Mouse (Mus musculus) hindbrain, embryonic 15.5 days (tissue): ENCODE measurements around the gene Dscam. TPM values are rescaled to one million over a fixed set of nuclear protein-coding genes. Genes with fewer than 3 reads are reported as not detected.

ENCODE experiments used
- ATAC-seq: fragments of 200-750 bp; cut with Nextera tagmentation; 2 replicates; pipeline ENCODE4 v1.8.0; 2017; ENCODE audit warnings: low read depth, moderate number of reproducible peaks, moderate TSS enrichment; ENCODE audit not compliant: low FRiP score
- H3K27ac ChIP-seq: fragments of 300-500 bp; sonication (generic); replicated peaks from 2 replicates; pipeline ENCODE4 v1.5.1; 2015; ENCODE audit warnings: mild to moderate bottlenecking, inconsistent platforms
- H3K27me3 ChIP-seq: fragments of 300-500 bp; sonication (generic); 2 replicates; pipeline ENCODE4 v1.6.1; 2015; ENCODE audit warnings: control low read depth, inconsistent platforms
- H3K36me3 ChIP-seq: fragments of 300-500 bp; sonication (generic); 2 replicates; pipeline ENCODE4 v1.6.1; 2015; ENCODE audit warnings: control low read depth, inconsistent platforms
- H3K4me1 ChIP-seq: fragments of 300-500 bp; sonication (generic); replicated peaks from 2 replicates; pipeline ENCODE4 v1.6.1; 2015; ENCODE audit warnings: control low read depth, inconsistent platforms
- H3K4me2 ChIP-seq: fragments of 300-500 bp; sonication (generic); 2 replicates; pipeline ENCODE4 v1.6.1; 2015; ENCODE audit warnings: moderate library complexity, mild to moderate bottlenecking, inconsistent platforms
- H3K4me3 ChIP-seq: fragments of 300-500 bp; sonication (generic); 2 replicates; pipeline ENCODE4 v1.5.1; 2015; ENCODE audit warnings: mild to moderate bottlenecking, inconsistent platforms
- H3K9ac ChIP-seq: fragments of 300-500 bp; sonication (generic); 2 replicates; pipeline ENCODE4 v1.6.1; 2015; ENCODE audit warnings: inconsistent platforms
- H3K9me3 ChIP-seq: fragments of 300-500 bp; sonication (generic); 2 replicates; pipeline ENCODE4 v1.6.1; 2016; ENCODE audit warnings: control low read depth, inconsistent platforms
- WGBS: fragments of 180-500 bp; shearing (Covaris S2); methylation state at CpG from one replicate; pipeline ENCODE4 v1.1.7; 2015; 5-methylcytosine and 5-hydroxymethylcytosine counted together
- polyA plus RNA-seq: library from polyadenylated mRNA; unstranded; fragments of >200 nt; fragmentation: Nextera tagmentation; extraction: Ambion mirVana; gene quantifications from 2 replicates; pipeline ENCODE4 v1.2.1, GENCODE M21; 2015

Dscam gene
- polyA plus RNA-seq, 1 experiment from 2014 or later = 15.1 TPM

DNA sequence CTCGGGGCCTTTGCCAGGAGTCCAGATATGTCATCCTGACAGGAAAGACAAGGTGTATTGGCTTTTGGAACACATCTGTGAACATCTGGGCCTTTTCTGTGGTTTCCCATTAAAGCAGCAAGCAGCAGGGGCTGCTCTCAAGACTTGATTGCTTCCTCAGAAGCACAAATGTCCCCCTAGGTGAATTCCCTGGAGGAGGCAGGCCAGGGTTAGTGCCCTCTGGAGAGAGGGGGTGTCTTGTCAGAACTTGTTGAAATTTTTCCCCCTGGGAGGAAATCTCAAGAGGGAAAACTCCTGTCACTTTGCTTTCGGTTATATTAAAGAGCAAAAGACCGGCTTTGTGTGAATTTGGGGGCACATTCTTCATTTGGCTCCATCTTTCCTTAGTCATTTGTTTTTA is 1.9 kb downstream of the Dscam start:
- ATAC-seq = no peak
- Histone ChIP-seq H3K9me3 (no peaks in the 10 kb centered on the region), H3K4me2 (peak overlapping the region; percentile 84), H3K4me1 (peaks cover 59% of the 10 kb centered on the region), H3K9ac (peak overlapping the region; percentile 87), H3K36me3 (no peaks in the 10 kb centered on the region), H3K27ac (peak overlapping the region; percentile 94), H3K27me3 (0 out of 2 replicates have a peak, but pooled peaks cover 3% of the 10 kb centered on the region), H3K4me3 (peak overlapping the region; percentile 57)
- 29% methylated on average over 3 of the region's 3 CpGs for WGBS

DNA sequence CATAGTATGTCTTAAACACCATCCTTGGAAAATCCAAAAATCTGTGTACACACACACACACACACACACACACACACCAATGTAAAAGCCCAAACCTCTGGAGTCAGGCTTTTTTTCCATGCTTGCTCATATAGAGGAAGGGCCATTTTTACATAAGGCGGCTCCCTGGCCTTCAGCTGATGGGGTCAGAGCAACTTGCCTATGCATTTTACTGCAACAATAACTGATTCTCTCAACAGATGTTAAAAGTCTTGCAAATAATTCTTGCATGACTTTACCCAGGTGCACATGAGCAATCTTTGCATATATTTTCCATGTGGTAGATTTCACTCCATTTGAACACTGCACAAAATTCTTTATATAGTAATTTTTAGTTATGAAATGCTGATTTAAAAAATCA is 2.5 kb downstream of the Dscam start:
- Histone ChIP-seq H3K4me3 (peak overlapping the region; percentile 57), H3K4me1 (peaks cover 64% of the 10 kb centered on the region)

DNA sequence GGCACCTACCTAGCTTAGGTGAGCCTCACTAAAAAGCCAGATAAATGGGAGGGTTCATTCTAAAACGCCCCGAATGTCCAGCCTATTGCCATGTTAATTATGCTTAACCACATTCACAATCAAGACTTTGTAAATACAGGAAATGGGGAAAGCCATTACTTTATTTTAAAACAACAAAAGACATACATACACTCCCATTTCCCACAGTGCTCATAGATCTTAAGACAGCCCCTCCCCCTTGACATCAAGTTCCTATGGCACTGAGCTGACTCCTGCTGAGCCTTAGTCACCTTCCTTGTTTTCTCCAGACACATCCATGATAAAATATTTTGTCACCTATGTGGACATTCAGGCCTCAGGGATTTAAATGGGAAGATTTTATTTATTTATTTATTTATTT is 4.4 kb downstream of the Dscam start:
- no peak for ATAC-seq
- peaks cover 64% of the 10 kb centered on the region for H3K4me1 ChIP-seq
- WGBS = 37% methylated on average over 2 of the region's 2 CpGs

More for the DNA sequence above, 2.5 kb downstream of the Dscam start:
- ATAC-seq = no peak
- Histone ChIP-seq H3K27me3 (0 out of 2 replicates have a peak, but pooled peaks cover 3% of the 10 kb centered on the region), H3K27ac (0 out of 2 replicates have a peak overlapping the region, but pooled peaks have one; percentile 4), H3K9me3 (no peaks in the 10 kb centered on the region), H3K4me2 (peak overlapping the region; percentile 84), H3K36me3 (no peaks in the 10 kb centered on the region), H3K9ac (peak overlapping the region; percentile 5; the same call in 1 of the 2 replicates)
- 77% methylated on average over 1 of the region's 1 CpGs for WGBS

DNA sequence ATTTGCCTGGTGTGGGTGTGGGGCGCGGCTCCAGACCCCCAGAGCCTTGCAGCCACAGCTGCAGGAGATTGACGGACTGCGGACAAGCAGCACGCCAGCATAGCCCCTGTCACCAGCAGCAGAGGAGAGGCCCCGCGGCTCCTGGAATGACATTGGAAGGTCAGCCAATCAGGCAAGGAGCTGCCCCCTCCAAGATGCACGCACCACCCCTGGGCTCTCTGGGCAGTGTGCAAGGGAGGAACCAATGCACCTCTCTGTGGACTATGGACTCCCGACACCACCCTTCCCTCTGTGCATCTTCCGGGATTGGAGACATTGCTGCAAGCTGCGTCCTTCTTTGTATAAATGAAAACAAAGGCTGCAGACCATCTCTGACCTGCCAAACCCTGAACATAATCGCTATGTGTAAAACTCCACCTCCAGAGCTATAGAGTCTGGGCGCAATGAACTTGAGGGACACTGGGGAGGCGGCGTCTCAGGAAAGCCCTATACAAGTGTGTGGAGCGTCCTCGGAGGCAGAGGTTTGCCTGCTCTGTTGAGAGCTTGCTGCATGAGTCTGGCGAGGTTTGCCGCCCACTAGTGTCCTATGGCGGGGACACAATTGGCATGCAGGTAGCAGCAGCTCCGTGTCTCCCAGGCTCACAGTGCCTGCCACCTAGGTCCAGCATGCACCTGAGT is 5.0 kb downstream of the Dscam start:
- no peaks in the 10 kb centered on the region for H3K36me3 ChIP-seq
- H3K9me3 ChIP-seq = no peaks in the 10 kb centered on the region
- H3K4me3 ChIP-seq = peak overlapping the region; percentile 38
- 0 out of 2 replicates have a peak, but pooled peaks cover 3% of the 10 kb centered on the region for H3K27me3 ChIP-seq
- peak overlapping the region; percentile 38 for H3K9ac ChIP-seq
- WGBS = 2% methylated on average over 21 of the region's 21 CpGs
- peaks cover 60% of the 10 kb centered on the region for H3K4me1 ChIP-seq
- peak overlapping the region; percentile 69 for H3K27ac ChIP-seq
- ATAC-seq = peak; percentile 78
- peak overlapping the region; percentile 84 for H3K4me2 ChIP-seq

More for the DNA sequence above, 4.4 kb downstream of the Dscam start:
- Histone ChIP-seq H3K27ac (peak overlapping the region; percentile 69), H3K9me3 (no peaks in the 10 kb centered on the region), H3K27me3 (0 out of 2 replicates have a peak, but pooled peaks cover 3% of the 10 kb centered on the region), H3K4me3 (peak overlapping the region; percentile 38), H3K36me3 (no peaks in the 10 kb centered on the region), H3K9ac (peak overlapping the region; percentile 38), H3K4me2 (peak overlapping the region; percentile 84)

DNA sequence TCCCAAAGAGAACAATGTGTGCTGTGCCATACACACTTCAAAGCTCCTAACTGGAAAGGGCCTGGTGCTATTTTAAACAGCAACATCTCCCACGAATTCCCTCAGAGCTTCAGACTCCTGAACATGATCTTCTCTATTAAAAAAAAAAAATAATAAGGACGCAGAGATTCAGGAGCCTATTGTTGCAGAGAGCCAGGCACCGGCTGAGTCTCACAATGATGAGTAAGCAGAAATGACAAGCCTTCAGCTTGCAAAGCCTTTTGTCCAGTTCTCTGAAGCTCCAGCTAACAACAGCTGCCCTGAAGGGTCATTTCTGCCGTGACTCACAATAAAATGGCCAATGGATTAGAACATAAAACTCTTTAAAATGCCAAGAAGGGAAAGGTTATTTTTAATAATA is 12.3 kb downstream of the Dscam start:
- no peaks in the 10 kb centered on the region for H3K36me3 ChIP-seq
- WGBS = 26% methylated on average over 4 of the region's 4 CpGs
- ATAC-seq = no peak
- H3K4me2 ChIP-seq = no peak overlapping the region
- H3K9me3 ChIP-seq = no peaks in the 10 kb centered on the region
- no peak overlapping the region for H3K4me3 ChIP-seq
- H3K4me1 ChIP-seq = peaks cover 16% of the 10 kb centered on the region; the same call in 1 of the 2 replicates
- no peak overlapping the region for H3K9ac ChIP-seq
- H3K27me3 ChIP-seq = no peaks in the 10 kb centered on the region
- H3K27ac ChIP-seq = no peak overlapping the region

DNA sequence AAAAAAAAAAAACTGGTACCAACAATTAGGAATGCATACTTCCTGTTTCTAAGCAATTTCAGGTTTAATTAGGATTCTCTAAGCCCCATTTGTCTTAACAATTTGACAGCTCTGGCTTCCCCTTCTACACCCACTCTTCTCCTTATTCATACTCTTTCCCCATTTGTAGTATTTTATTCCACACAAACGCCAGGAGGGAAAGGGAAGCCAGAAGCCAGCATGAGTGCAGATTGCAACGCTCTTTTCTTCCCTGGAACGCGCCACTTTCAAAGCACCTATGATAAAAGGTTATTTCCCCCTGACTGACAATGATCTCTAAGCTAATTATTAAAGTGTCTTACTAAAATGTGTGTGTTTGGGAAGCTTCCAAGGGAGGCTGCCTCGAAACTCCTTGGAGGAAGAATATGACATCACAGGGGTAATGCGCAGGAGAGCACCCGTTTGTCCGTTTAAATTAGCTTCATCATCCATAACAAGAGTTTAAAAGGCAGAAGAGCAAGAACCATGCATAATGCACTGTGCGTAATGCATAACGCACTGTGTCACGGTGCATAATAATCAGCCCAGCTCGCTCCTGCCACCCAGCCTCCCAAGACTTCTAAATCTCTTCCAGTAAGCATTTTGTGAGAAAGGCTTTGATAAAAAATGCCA is 25.9 kb downstream of the Dscam start:
- peak overlapping the region; percentile 41 for H3K4me2 ChIP-seq
- H3K27me3 ChIP-seq = no peaks in the 10 kb centered on the region
- peaks cover 23% of the 10 kb centered on the region for H3K4me1 ChIP-seq
- 0 out of 2 replicates have a peak overlapping the region, but pooled peaks have one; percentile 0 for H3K4me3 ChIP-seq
- peak; percentile 74 for ATAC-seq
- no peaks in the 10 kb centered on the region for H3K36me3 ChIP-seq
- H3K27ac ChIP-seq = peak overlapping the region; percentile 67
- no peaks in the 10 kb centered on the region for H3K9me3 ChIP-seq
- WGBS = 16% methylated on average over 12 of the region's 12 CpGs
- H3K9ac ChIP-seq = no peak overlapping the region

DNA sequence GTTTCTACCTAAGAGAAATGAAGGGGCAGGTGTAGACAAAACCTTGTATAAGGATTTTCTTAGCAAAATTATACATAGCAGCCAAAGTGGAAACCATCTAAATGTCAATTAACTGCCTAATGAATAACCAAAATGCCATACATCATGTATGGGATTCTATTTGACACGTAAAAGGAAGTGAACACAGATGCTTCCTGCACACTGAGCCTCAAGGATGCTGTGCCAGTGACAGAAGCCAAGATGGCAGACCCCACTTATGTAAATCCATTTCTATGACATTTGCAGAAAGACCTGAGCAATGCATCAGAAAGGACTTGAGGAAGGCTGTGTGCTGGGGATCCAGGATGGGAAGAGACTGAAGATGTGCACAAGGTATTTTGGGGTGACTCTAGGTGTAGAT is 28.6 kb downstream of the Dscam start:
- H3K27ac ChIP-seq = no peak overlapping the region
- no peak overlapping the region for H3K9ac ChIP-seq
- ATAC-seq = no peak
- no peaks in the 10 kb centered on the region for H3K27me3 ChIP-seq
- no peaks in the 10 kb centered on the region for H3K9me3 ChIP-seq
- no peak overlapping the region for H3K4me2 ChIP-seq
- H3K36me3 ChIP-seq = no peaks in the 10 kb centered on the region
- no peak overlapping the region for H3K4me3 ChIP-seq
- peaks cover 23% of the 10 kb centered on the region for H3K4me1 ChIP-seq
- 82% methylated on average over 1 of the region's 1 CpGs for WGBS

DNA sequence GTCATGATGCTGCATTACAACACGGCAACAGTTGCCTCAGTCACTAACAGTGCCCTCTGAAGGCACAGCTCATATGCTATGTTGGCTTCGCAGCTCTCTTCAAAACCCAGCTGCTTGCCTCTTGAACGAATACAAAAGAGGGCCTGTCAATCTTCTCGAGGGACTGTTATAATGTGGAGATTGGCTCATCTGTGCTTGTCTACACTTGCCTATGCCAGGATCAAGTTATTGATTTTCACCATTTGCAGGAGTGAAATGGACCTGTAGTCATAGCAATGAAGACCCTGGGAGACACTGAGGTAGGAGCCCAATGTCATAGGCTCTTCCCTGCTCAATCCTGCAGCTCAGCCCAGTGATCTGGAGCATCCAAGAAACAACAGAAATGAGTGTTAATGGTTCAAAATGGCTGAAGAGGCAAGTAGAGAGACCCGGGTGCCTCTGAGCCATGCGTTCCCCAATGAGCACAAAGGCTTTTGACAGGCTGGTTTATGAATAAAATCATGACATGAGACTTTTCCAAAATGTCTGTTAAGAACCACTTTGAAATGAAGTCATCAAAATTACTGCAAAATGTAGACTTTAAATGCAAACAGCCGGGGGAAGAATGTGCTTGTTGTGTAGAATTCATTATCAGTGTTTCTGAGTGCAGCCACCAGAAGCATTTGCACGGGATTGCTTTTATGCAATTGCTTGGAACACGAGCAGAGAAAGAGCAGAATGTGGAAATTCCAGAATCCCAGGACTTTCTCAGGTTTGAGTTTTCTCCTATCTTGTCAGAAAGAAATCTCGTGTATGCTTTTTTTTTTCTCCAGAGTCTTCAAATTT is 35.3 kb downstream of the Dscam start:
- WGBS = 69% methylated on average over 10 of the region's 10 CpGs
- Histone ChIP-seq H3K27ac (0 out of 2 replicates have a peak overlapping the region, but pooled peaks have one; percentile 27), H3K4me2 (no peak overlapping the region), H3K9ac (no peak overlapping the region), H3K36me3 (no peaks in the 10 kb centered on the region), H3K4me1 (peaks cover 7% of the 10 kb centered on the region; the same call in 1 of the 2 replicates), H3K27me3 (no peaks in the 10 kb centered on the region), H3K4me3 (no peak overlapping the region), H3K9me3 (no peaks in the 10 kb centered on the region)
- no peak for ATAC-seq

DNA sequence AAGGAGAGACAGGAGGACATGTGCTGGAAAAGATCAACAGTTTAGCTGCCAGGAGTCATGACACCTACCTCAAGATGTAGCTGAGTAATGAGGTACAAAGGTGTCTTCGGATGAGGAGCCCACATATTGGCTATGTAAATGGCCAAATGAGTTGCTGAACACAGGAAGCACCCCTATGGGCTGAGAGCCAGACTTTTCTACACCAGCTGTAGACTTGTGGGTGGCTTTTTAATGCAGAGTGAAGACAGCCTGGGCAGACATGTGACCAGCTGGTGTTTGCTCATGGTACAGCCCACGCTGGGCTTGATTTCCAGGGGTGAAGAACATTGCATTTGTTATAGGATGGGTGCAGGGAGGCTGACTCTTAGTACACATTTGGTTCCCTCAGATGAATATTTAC is 43.3 kb downstream of the Dscam start:
- Histone ChIP-seq H3K9ac (no peak overlapping the region), H3K4me1 (no peaks in the 10 kb centered on the region), H3K4me2 (no peak overlapping the region), H3K9me3 (no peaks in the 10 kb centered on the region), H3K27me3 (no peaks in the 10 kb centered on the region), H3K27ac (no peak overlapping the region), H3K36me3 (no peaks in the 10 kb centered on the region), H3K4me3 (no peak overlapping the region)
- WGBS = 78% methylated on average over 2 of the region's 2 CpGs
- ATAC-seq = no peak

DNA sequence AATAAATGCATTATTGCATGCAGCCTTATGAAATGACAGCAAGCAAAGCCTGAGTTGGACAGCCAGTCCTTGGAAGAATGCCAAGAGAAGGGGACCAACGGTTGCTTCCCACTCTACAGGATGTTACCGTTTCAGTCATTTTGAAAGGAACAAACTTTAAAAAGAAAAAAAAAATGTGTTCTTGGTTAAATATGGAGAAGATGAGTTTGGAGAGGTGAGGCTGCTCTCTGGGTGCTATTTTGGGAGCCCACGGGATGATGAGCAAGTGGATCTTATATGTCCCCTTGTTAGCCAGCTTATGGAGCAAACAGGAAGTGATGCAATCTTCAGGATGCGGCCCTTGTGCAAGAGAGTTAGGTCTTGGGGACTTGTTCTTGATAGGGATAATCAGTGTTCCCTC is 60.5 kb downstream of the Dscam start:
- Histone ChIP-seq H3K27ac (no peak overlapping the region), H3K9me3 (no peaks in the 10 kb centered on the region), H3K4me2 (no peak overlapping the region), H3K4me1 (no peaks in the 10 kb centered on the region), H3K4me3 (no peak overlapping the region), H3K27me3 (no peaks in the 10 kb centered on the region), H3K9ac (no peak overlapping the region), H3K36me3 (no peaks in the 10 kb centered on the region)
- 82% methylated on average over 4 of the region's 4 CpGs for WGBS
- no peak for ATAC-seq

DNA sequence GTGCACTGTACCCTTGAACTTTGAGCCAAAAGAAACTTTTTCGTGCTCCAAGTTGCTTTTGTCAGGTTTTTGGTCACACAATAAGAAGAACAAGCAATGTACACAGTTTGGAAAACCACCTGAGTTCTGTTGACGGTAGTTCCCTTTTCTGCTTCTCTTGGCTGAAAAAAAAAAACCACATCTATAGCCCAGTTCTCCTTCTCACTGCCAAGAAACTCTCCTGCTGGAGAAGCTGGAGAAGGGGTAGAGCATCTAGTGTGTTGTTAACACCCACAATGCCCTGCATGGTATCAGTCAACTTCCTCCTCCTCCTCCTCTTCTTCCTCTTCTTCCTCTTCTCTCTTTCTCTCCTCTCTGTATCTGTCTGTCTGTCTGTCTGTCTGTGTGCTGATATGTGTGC is 65.3 kb downstream of the Dscam start:
- Histone ChIP-seq H3K36me3 (no peaks in the 10 kb centered on the region), H3K9ac (no peak overlapping the region), H3K4me1 (peaks cover 2% of the 10 kb centered on the region), H3K4me2 (no peak overlapping the region), H3K4me3 (no peak overlapping the region), H3K9me3 (no peaks in the 10 kb centered on the region), H3K27ac (no peak overlapping the region), H3K27me3 (no peaks in the 10 kb centered on the region)
- ATAC-seq = no peak
- WGBS = 79% methylated on average over 2 of the region's 2 CpGs

DNA sequence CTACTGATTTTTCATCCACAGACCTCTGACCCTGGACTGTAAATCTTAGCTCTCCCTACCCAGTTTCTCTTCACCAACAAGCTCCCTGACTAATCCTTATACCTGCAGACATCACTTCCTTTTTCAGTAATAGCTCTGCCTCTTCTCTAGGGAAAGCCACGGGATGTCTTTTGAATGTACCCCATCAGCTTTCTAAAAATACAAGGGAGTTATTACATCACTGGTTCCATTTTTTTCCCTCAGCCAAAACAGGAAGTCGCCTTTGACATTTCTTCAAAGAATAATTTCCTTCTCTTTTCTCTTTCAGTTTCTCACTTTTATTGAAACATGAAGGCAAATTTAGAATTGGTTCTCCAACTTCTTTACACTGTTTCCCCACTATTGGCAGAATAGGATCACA is 67.5 kb downstream of the Dscam start:
- no peak for ATAC-seq
- Histone ChIP-seq H3K4me1 (peaks cover 24% of the 10 kb centered on the region), H3K27me3 (no peaks in the 10 kb centered on the region), H3K4me3 (no peak overlapping the region), H3K4me2 (no peak overlapping the region), H3K36me3 (no peaks in the 10 kb centered on the region), H3K9ac (no peak overlapping the region), H3K9me3 (no peaks in the 10 kb centered on the region), H3K27ac (no peak overlapping the region)
- WGBS = 81% methylated on average over 2 of the region's 2 CpGs
